Mouse (Mus musculus): ENCODE results near the gene Znrf1.

Znrf1 gene

GRCm38 (mm10) chr8:111602050-111602449 lies 66.2 kb downstream of the Znrf1 start:
- DNase-seq = no peak

- DNase-seq = no peak
Measured at GRCm38 (mm10) chr8:111604986-111605385, 69.1 kb downstream of the Znrf1 start.

GRCm38 (mm10) chr8:111606961-111607360 lies 71.1 kb downstream of the Znrf1 start:
- DNase-seq = no peak

GRCm38 (mm10) chr8:111607414-111607813 lies 71.5 kb downstream of the Znrf1 start:
- DNase-seq = no peak

GRCm38 (mm10) chr8:111613181-111613580 lies 77.3 kb downstream of the Znrf1 start:
- no peak for DNase-seq

GRCm38 (mm10) chr8:111614786-111615701 lies 79.1 kb downstream of the Znrf1 start:
- no peak for DNase-seq

GRCm38 (mm10) chr8:111617812-111618211 lies 81.9 kb downstream of the Znrf1 start:
- DNase-seq = no peak

GRCm38 (mm10) chr8:111618273-111618672 lies 82.4 kb downstream of the Znrf1 start:
- DNase-seq = peak; percentile 64 to 77

- no peak for DNase-seq
Measured at GRCm38 (mm10) chr8:111619936-111620335, 84.0 kb downstream of the Znrf1 start.

- no peak for DNase-seq
Measured at GRCm38 (mm10) chr8:111622104-111622503, 86.2 kb downstream of the Znrf1 start.

- DNase-seq = no peak
Measured at GRCm38 (mm10) chr8:111622553-111622952, 86.7 kb downstream of the Znrf1 start.

- peak; percentile 85 to 89 for DNase-seq
Measured at GRCm38 (mm10) chr8:111624081-111624852, 88.4 kb downstream of the Znrf1 start.

GRCm38 (mm10) chr8:111624853-111625221 lies 88.9 kb downstream of the Znrf1 start:
- no peak for DNase-seq

GRCm38 (mm10) chr8:111625694-111626527 lies 90.0 kb downstream of the Znrf1 start:
- DNase-seq = peak; percentile 71 to 72

GRCm38 (mm10) chr8:111626528-111626820 lies 90.6 kb downstream of the Znrf1 start:
- DNase-seq = no peak

GRCm38 (mm10) chr8:111626933-111627332 lies 91.0 kb downstream of the Znrf1 start:
- DNase-seq = no peak

- DNase-seq = no peak
Measured at GRCm38 (mm10) chr8:111627923-111628322, 92.0 kb downstream of the Znrf1 start.

GRCm38 (mm10) chr8:111628401-111628800 lies 92.5 kb downstream of the Znrf1 start:
- DNase-seq = no peak

GRCm38 (mm10) chr8:111628894-111629501 lies 93.1 kb downstream of the Znrf1 start:
- no peak for DNase-seq

- DNase-seq = peak; percentile 79
Measured at GRCm38 (mm10) chr8:111630105-111630521, 94.2 kb downstream of the Znrf1 start, which contains the start of gene Ldhd. Gene Ldhd, minus strand, starts transcription at chr8:111630374.

GRCm38 (mm10) chr8:111631589-111631988 lies 95.7 kb downstream of the Znrf1 start:
- DNase-seq = no peak

- DNase-seq = no peak
Measured at GRCm38 (mm10) chr8:111632976-111633375, 97.1 kb downstream of the Znrf1 start.

- no peak for DNase-seq
Measured at GRCm38 (mm10) chr8:111638086-111638485, 102.2 kb downstream of the Znrf1 start.

All from lung, adult 18-20 months (tissue).